Mouse (Mus musculus): Measurements from ENCODE around the gene Mrpl3.

GRCm38 (mm10) chr9:105033641-105034040, 19.4 kb upstream of the Mrpl3 start:
- TF ChIP-seq GATA1 (IDR thresholded peaks at IDR 0.05; ENCODE audit: low read length) (no peak), TAL1 (IDR thresholded peaks at IDR 0.05; ENCODE audit: low read length) (no peak)

Data from erythroblast, embryonic 14.5 days (primary cell).